Mouse (Mus musculus) frontal cortex, adult (tissue): Measurements from ENCODE around the gene Hdhd3.

Source experiments
- ATAC-seq: cut with Nextera tagmentation; 2 replicates; pipeline ENCODE4 v1.9.2; 2017; ENCODE audit warnings: mild to moderate bottlenecking, moderate library complexity, mixed read lengths; ENCODE audit not compliant: low TSS enrichment

Hdhd3 gene

DNA sequence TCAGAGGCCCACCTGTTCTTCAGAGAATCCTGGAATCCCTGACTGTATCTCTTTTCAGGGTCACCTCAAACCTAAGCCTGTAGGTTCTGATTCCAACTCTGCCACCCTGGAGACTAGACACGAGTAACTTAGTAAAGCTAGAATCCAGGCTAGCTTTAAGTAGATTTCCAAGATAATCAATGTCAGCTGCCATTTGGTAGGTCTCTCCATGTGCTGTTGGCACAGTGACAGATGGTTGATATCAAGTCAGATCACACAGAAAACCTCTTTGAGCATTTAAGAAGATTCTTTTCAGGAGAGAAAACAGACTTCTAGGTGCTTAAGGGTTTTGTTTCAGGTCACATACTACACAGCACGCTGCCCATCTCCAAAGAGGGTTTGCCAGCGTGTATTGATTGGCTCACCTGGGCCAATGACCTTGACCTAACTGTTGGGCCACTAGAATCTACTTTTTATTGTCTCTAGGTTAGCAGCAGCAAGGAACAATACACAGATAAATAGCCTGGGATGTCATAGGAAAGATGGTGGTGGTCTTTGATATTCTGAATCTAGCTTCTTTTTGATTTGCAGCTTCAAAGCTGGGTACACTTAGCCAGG is at the start of gene Hdhd3:
TSS of gene Hdhd3 (minus strand) at position 94 of the 597 bp plus-strand sequence.
- no peak for ATAC-seq

DNA sequence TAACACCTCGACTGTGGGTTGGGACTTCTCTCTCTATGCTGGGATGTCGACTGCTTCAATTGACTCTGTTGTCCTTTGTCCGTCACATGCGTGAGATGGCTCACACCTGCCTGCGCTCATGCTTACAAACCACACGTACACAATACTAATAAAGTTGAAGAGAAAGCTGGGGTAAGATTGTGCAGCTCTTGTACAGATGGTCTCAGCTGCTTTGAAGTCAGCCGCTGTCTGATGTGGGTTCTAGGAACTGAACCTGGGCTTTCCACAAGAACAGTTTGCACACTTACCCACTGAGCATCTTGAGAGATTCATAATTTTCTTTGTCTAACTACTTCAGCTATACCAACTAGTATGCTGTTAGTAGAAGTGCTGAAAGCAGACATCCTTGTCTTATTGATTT is 48.7 kb upstream of the Hdhd3 start:
- no peak for ATAC-seq

DNA sequence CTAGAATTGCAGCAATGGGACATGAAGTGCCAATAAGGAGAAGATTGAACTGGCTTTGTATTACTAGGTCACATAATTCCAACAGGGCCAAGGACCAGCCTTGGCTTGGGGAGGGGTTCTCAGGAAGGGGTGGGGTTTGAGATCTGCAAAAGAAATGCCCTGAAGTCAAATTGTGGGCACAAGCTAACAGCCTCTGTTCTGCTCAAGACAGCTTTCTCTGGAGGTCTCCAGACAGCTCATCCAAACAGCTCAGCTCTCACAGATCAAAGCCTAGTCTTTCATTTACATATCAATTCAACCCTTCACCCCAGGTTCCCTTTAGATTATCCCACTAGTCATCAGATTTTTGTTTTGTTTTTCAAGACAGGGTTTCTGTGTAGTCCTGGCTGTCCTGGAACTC is 41.5 kb upstream of the Hdhd3 start:
- no peak for ATAC-seq

DNA sequence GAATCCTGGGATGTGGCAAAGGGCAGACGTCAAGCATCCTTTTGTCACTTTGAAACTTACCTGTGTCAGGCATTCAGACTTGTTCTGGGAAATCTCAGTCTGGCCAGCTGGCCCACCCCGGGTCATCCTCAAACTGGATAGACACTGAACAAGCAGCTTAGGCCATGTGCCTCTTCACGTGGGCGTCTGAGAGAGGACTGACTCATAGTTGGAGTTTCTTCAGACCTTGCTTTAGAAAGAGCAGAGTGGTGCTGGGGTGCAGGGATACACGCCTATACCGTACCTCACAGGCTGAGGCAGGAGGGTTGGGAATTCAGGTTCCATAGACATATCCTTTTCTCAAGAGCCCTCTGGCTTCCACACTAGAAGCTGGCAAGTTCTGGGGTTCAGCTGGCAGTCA is 40.5 kb upstream of the Hdhd3 start:
- ATAC-seq = peak; percentile 73; the same call in 1 of the 2 replicates

DNA sequence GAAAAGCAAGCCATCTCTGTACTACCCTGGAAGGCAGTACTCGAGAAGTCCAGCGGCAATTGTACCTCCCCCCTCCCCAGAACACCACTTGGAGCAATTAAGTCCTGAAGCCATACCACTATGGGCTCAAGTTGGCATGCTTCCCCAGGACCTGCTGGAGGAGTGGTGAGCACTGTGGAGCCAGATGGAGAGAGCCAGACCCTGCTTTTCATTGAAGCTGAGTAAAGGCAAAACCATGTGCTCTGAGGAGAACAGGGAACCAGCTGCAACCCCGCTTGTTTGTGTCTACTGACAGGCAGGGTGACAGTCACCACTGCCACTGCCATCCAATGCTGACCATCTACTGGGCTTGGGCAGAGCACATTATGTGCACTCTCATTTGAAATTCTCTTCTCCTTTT is 38.5 kb upstream of the Hdhd3 start:
- no peak for ATAC-seq

DNA sequence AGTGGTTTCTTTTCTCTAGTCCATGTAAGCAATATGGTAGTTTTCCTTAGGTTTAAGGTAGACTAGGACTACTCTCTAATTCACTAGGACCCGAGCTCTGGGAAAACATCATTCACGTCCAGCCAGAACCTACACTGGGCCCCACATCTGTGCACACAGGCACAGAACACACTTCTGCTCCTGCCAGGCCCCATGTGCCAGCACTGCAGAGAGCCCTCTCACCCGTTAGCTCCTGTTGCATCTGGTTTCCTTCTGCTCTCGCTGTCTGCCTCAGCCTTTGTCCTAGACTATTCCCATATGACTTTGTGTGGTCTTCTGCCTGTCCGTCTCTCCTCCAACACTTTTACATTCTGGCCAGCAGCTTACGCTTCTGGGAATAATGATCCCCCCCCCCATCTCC is 30.5 kb upstream of the Hdhd3 start:
- no peak for ATAC-seq

DNA sequence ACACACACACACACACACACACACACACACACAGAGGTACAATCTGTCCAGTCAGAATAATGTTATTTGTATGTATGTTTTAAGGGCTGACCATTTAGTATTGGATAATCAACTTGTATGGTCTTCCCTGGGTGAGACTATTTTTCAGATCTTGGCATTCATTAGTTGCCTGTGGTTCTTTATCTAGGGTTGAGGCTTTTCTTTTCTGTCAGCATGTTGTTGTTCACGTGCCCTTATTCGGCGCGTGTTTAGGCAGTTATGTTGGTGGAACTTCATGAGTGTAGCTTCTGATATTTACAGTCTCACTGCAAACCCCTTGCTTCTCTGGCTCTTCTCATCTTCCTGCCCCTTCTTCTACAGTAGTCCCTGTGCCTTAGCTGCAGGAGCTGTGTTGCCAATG is 24.4 kb upstream of the Hdhd3 start:
- no peak for ATAC-seq

DNA sequence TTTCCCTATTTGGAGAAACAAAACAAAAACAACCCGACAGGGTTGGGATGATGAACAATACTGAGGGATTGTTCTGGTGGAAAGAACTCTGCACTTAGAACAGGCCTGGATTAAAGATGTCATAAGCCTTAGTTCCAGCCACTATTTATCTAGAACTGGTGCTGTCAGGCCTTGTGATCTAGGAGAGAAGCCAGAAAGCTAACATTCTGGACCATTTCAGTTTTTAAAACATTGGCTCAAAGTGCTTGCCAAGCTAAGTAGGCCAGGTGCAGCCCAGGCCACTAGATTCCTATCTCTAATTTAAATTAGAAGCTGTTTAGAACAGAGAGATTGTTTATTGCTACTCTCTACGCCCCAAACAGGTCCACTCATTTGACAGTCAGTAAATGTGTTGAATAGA is 23.0 kb upstream of the Hdhd3 start:
- ATAC-seq = no peak

DNA sequence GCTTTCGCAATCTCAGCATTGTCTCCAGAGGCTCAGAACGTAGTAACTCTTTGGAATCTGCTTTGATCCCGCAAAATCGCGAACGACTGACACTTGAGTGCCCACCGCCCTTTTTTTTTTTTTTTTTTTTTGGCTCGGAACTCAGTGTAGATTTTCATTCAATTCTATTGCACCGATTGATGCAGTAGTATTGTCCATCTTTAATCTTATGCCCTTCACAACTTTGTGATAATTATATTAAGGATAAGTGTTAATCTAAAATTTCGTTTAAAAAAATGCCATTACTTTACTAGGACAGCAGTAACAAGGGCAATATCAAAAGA is 22.2 kb upstream of the Hdhd3 start:
- no peak for ATAC-seq

DNA sequence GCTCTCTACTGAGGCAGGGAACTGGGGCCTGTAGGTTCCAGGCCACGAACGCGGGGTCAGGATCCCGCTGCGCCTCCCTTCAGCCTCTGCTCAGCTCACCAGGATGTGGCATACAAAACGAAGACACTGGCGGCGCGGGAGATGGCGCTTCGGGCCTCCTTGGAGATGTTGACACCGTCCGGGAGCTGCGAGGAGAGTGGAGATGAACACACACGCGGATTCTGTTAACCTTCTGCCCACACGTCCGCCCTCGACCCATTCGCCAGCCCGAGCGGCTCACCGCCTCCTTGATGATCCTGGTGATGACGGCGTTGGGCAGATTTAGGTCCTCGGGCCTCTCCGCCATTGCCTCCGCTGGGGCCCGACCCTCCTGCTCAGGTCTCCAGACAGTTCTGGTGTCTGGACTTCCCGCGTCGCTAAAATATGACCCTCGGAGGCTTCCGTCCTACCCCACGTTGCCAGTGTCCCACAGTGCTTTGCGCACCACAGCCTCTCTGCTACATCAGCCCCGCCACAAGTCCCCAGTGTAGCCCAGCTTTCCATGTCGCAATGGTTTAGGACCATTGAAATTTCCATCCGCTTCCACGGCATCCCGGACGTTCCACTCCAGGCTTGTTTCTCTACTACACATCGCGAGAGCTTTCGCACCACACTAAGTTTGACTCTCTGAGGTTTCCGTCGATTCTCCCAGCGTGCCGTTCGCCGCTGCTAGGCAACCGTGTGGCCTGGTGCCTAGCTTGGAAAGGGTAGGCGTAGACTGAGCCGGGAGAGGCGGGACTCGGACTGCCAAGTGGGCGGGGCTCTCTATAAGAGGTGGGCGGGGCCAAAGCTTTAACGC is 21.6 kb upstream of the Hdhd3 start, which contains the start of the genes Pole3 and 4933430I17Rik:
TSS of gene Pole3 (minus strand) at position 418 of the 838 bp plus-strand sequence.
TSS of gene 4933430I17Rik (plus strand) at position 719 of the 838 bp plus-strand sequence.
- peak; percentile 89 for ATAC-seq

DNA sequence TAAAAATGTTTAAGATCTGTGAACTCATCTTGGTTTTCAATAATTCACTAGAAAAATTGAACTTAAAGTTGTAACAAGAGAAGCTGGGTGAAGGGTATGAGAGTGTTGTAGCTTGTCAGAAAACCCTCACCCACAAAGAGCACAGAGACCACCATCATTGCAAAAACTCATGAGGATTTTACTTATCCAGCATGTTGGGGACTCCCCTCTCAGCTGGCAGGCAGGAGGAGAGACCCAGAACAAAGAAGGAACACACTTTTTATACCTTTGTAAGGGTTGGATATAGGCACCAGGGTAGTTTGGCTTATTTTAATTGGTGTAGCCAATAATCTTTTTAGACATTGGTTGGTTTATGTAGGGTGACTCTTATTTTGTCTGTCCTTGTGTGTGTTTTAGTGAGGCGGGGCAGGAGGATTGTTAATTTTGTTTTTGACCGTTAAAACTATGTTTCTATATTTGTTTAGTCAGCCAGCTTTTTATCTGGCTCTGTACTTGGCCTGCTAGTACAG is 17.7 kb upstream of the Hdhd3 start:
- ATAC-seq = no peak

DNA sequence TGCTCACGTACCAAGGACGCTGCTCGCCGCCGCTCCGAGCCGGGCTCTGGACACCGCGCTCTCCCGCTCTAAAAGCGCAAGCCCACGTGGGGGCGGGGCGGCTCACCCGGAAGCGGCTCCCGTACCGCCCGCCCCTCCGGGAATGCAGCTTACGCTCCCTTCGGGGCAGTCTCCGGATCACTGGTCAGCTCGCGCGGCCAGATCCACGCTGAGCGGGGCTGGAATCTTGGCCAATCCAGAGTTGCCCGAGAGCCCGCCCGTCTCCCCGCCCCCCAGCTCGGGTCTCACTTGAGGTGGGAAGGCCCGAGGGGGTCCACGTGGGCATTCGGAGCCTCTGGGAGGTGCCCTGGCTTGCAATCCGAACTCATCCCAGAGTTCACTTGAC is 16.6 kb upstream of the Hdhd3 start, which contains the start of gene Alad:
TSS of gene Alad (minus strand) at position 70 of the 385 bp plus-strand sequence.
- ATAC-seq = peak; percentile 81

DNA sequence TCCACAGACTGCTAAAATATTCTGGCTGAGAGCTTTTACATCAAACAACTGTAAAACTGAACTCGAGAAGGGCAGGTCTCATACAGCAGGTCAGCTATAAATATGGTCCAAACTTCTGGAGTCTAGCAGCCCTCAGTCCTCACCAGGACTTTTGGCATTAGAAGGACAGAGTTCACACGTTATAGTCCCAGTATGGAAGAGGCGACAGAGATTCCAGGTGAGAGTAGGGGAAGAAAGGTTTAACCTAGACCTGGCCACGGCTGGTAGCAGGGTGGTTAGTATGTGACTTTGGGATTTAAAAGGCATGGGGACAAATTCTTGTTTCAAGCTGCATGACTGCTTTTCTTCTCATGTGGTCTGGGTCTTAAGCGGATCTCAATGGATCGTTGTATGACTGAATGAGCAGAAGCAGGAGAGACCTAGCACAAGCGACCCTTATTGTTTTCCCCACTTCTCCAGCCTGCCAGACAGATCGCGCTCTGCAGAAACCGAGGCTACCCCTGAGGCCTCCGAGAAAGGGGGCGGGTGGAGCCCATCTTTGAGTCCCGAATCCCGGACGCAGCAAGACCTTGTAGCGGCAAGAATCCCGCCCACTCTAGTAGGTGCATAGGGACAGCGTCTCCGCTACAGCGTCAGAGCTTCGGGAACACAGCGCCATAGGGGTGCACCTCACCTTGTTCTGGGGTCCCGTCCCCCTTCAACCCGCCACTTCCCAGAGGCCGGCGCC is 16.0 kb upstream of the Hdhd3 start:
- ATAC-seq = peak; percentile 67; the same call in 1 of the 2 replicates

DNA sequence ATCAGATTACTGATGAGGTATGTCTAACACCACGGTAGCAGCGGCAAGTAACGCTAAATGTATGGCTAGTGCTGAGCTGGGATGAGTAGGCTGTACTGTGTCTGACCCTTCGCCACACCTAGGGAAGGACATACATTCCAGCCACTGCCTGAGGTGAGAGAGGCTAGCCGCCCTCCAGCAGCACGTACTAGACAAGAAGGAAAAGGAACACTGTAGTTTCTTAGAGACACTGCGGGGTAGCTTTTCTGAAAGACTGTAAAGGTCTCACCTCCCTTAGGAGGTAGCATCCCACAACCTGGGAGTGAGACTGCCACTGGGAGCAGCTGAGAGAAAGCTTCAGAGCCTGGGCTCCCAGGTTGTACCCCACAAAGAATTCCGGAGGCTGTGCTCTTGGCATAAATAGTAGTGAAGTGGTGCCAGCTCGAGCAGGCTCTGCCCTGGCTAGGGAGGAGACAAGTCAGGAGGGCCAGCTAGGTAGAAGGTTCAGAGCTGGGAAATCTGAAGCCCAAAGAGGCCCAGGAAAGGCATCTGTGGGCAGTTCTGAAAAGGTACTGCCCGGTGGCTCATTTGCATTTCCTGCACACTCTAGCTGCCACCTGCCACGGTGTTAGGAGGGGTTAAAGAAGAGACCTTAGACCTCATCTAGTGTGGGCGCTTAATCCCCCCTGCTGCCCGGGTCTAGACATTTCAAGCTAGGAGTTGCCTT is 15.3 kb upstream of the Hdhd3 start:
- no peak for ATAC-seq

DNA sequence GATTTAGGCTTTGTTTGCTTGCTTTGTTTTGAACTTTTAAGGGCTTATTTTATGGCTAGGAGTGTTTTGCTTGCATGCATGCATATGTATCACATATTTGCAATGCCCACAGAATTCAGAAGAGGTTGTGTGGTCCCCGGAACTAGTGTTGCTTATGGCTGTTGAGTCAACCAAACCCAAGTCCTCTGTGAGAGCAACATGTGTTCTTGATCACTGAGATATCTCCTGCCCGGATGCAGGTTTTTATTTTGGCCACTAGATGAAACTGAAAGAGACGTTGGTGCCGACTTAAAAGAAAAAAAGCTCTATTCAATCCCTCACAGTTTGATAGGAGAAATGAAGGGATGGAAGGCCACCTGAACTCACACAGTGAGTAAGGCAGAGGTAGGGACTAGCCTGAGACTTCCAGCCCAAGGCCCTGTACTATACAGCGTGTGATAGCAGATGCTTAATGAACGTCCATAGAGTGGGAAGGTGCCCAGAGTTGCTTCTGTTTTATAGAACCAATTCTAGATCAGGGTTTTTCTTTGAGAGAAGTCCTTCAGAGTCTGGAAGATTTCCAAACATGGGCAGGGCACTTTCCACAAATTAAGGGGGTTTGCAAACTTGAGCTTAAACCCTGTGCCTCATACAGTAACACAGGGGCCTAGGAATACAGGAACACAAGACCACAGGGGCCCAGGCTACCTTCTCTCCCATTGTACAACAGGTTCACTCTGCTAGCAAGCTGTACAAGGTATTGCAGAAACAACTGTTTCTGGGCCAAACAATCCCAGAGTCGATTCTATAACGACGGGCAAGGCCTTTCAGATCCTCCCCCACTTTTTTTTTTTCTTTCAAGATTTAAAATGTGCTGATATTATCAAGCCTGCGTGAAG is 14.5 kb upstream of the Hdhd3 start:
- ATAC-seq = no peak

DNA sequence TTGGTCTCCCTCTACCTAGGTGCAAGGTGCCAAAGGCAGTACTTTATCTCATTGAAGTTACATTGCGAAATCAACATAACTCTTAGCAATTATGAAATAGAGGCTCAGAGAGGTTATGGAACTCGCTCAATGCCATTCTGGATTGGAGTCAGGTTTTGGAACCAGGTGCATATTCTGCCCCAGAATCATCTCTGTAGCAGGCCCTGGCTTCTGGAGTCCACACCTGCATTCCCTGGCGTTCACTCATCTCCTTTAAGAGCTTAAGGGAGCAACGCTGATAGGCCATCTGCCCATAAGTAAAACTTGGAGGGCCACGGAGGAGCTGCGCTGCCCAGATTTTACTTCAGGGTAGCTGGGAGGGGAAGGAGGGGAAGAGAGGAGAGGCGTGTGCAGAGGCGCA is 13.8 kb upstream of the Hdhd3 start:
- ATAC-seq = no peak

DNA sequence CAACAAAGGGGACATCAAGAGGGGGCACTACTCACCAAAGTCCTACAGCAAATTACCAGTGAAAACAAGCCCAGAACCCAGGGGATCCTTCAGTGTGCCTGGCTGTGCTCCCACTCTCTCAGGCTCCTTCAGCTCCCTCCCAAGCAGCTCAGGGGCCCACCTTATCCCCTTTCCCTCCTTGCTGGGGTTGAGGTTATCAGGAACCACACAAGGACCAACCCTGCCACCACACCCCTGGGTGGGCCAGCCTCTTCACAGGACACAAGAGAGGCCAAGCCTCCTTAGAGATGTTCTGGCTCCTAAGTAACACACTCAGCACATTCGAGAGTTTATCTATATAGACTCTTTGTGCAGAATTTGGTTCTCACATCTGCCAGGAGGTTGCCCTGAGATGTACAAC is 13.3 kb upstream of the Hdhd3 start:
- no peak for ATAC-seq

DNA sequence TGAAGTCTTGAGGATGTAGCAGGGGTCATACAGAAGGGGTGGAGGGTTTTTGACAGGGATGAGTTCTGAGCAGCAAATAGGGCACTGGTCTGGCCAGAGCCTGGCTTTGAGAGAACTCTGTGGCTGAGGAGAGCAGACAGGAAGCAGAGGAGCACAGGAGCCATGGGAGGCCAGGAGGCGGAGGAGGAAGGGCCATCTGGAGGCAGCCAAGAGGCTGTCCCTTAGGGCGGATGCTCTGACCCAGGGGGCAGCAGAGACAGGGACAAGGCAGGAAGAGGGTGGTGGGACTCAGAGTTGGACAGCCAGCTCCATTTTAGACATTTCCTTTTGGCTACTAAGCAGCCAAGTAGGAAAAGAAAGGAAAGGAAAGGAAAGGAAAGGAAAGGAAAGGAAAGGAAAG is 12.8 kb upstream of the Hdhd3 start:
- ATAC-seq = no peak

DNA sequence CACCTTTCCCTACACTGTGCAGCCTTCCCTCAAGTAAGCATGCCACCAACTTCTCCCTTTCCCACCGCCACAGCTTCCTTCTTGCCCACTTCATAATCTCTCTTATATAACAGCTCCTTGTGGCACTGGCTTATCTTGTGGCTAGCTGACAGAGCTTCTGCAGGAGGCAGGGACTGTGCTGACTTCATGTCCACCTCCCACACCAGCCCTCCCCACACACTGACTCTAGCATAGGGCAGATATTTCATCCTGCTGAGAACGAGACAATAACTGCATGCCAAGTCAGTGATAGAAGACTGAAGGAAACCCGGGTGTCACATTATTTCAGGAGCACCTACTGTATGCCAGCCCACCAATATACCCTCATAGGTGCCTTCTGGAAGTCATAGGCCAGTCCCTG is 12.2 kb upstream of the Hdhd3 start:
- ATAC-seq = 0 out of 2 replicates have a peak, but pooled peaks have one; percentile 1

DNA sequence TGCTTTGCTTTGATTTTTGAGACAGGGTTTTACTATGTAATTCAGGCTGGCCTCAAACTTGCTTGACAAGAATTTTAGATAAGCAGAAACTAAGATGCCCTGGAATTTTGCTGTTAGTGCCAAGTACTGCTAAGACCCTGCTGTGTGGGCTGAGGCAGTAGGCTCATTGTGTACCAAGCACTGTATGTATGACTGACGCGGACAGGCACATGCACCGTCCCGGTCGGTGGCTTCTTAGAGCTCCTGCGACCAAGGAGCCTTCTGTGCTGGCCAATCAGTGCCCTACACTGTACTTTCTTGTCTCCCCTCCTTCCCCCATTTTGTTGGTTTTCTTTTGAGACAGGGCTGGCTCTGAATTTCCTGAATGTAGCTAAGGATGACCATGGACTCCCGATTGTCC is 11.7 kb upstream of the Hdhd3 start:
- ATAC-seq = no peak

DNA sequence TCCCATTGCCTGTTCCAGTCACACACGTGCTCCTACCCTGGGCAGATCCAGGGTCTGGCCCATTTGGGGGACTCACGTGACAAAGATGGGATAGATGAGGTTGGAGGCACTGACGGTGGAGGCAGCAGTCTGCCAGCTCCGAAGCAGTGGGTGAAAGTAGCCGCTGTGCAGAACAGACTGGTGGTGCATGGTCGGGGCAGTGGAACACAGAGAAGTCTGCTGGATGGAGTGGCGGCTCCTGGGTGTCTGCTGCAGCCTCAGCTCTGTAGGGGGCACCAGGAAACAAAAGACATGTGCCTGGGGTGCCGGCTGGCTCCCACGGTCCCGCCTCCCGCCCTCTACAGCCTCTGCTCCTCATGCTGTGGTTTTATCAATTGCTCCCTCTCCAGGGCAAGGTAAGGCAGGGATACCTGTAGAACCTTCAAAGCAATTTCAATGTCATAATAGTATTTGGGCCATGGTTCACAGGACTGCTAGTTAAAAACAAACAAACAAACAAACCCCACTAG is 10.8 kb upstream of the Hdhd3 start:
- no peak for ATAC-seq
